Mouse (Mus musculus): ENCODE measurements around the gene Sema6b.

DNA sequence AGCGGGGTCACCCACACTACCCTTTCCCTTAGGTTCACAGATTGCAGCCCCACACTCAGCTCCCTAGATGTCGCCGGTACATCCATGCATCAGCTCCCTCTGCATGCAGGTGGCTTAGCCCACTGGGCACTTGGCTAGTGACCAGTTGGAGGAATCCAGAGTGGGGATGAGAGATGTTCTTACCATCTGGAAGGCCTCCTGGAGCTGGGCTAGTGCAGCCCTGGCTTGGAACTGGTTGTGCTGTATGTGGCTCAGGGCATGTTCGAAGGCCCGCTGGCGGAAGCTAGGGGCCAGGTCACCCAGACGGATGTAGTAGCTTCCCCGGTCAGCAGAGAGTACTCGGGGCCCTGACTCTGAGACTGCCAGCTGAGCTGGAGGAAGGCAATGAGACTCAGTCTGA is 37.2 kb downstream of the Sema6b start:
- TF ChIP-seq E2F4 (IDR thresholded peaks at IDR 0.05; ENCODE audit: insufficient replicate concordance, low read depth, low read length) (no peak), ZNF384 (IDR thresholded peaks at IDR 0.05; ENCODE audit: low read depth, low read length) (no peak), CTCF (conservative IDR thresholded peaks at IDR 0.05 in 1 of 2, IDR thresholded peaks at IDR 0.05 in 1 of 2; ENCODE audit: low read depth in 2 of 2, low read length in 2 of 2) (no peak), MAFK (IDR thresholded peaks at IDR 0.05; ENCODE audit: insufficient replicate concordance, low read length) (no peak), JUND (conservative IDR thresholded peaks at IDR 0.05; ENCODE audit: low read depth, low read length) (no peak)
